Mouse (Mus musculus): Measurements from ENCODE around the gene Sh3pxd2a. TPM values are rescaled to one million over a fixed set of nuclear protein-coding genes. Genes with fewer than 3 reads are reported as not detected.

Sh3pxd2a gene
- polyA plus RNA-seq, 1 experiment from 2014 or later: 7.4 TPM

DNA sequence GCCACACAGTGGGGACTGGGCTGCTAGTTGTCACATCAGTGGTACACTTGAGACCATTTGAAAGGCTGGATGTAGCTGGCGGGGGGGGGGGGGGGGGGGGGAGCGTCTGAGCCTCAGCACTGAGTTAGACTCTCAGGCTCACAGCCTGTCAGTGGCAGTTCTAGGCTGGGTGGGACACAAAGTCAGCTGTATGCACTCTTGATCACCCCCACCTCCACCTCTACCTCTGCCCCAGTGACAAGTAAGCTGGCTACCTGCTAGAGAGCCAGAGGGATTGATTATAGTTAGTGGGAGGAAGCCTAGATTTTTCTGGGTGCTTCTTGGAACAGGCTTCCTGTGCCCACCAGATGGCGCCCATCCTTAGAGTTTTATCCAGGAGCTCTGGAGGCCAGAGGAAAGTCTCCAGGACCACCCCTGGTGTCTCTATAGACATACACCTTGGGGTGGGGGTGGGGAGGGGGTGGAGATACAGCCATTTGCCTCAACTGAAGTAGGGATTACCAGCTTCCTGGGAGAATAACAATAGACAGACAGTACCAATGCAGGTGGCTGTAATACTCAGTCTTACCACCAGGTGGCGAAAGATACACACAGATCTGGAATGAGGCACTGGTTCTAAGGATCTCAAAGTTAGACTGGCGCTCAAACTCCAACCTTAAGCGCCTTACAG, 107.9 kb downstream of the Sh3pxd2a start:
- Histone ChIP-seq H3K9me3 (replicated peaks; ENCODE audit: control insufficient read depth, low read length) (no peaks in the 10 kb centered on the region), H3K27me3 (ENCODE audit: control insufficient read depth, insufficient read depth, low read length) (no peaks in the 10 kb centered on the region), H3K4me3 (ENCODE audit: low read depth, low read length) (no peak overlapping the region), H3K36me3 (replicated peaks; ENCODE audit: control insufficient read depth, insufficient read depth, low read depth, low read length) (no peaks in the 10 kb centered on the region), H3K27ac (replicated peaks; ENCODE audit: low read depth, low read length) (no peak overlapping the region), H3K9ac (replicated peaks; ENCODE audit: low read length) (no peak overlapping the region), H3K4me2 (ENCODE audit: low read depth, low read length) (no peak overlapping the region), H3K4me1 (ENCODE audit: control insufficient read depth, insufficient read depth, low read length) (peaks cover 3% of the 10 kb centered on the region; the same call in 1 of the 2 replicates)
- 9% methylated on average over 4 of the region's 6 CpGs for WGBS
- peak; percentile 86 for DNase-seq (ENCODE audit: low spot score)
- ATAC-seq (replicated peaks; ENCODE audit: insufficient number of reproducible peaks, low FRiP score, low TSS enrichment, low read depth): 0 out of 2 replicates have a peak, but pooled peaks have one; percentile 26

DNA sequence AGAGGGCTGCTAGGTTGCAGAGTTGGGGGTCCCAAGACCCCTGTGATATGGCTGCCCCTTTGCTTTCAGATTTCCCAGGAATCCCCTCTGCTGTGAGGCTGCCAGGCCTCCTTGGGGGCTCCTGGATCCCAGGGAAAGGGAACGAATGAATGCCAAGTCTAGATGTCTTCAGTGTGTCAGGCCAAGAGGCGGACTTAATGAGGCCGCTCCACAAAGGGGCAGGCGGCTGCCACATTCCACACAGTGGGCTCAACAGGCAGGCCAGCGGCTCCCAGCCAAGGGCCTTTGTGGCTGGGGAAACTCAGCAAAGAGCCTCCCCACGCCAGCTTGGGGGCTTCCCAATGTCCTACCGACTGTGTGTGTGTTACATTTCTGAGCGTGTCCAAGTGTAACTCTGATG, 109.7 kb downstream of the Sh3pxd2a start:
- 63% methylated on average over 8 of the region's 8 CpGs for WGBS
- ATAC-seq (replicated peaks; ENCODE audit: insufficient number of reproducible peaks, low FRiP score, low TSS enrichment, low read depth): no peak
- Histone ChIP-seq H3K9ac (replicated peaks; ENCODE audit: low read length) (no peak overlapping the region), H3K4me3 (ENCODE audit: low read depth, low read length) (no peak overlapping the region), H3K4me1 (ENCODE audit: control insufficient read depth, insufficient read depth, low read length) (peaks cover 3% of the 10 kb centered on the region; the same call in 1 of the 2 replicates), H3K4me2 (ENCODE audit: low read depth, low read length) (no peak overlapping the region), H3K27ac (replicated peaks; ENCODE audit: low read depth, low read length) (no peak overlapping the region), H3K9me3 (replicated peaks; ENCODE audit: control insufficient read depth, low read length) (no peaks in the 10 kb centered on the region), H3K27me3 (ENCODE audit: control insufficient read depth, insufficient read depth, low read length) (no peaks in the 10 kb centered on the region), H3K36me3 (replicated peaks; ENCODE audit: control insufficient read depth, insufficient read depth, low read depth, low read length) (no peaks in the 10 kb centered on the region)
- DNase-seq (ENCODE audit: low spot score): no peak

DNA sequence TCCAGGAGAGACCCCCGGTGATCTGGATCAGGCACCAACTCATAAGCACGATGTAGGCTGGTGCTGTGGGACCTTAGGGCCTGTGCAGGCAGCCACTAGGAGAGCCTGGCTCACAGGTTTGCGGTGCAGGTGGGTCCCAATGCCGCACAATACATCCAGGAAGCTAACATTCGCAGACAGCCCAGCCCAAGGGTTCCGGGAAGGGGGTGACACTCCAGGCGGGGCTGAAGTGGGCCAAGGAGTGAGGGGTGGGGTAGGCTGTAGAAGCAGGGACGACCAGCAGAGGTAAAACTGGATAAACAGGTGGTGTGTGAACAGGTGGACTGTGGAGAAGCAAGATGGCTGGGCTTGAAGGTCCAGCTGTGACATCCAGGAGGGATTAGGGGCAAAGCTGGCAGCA, 115.2 kb downstream of the Sh3pxd2a start:
- Histone ChIP-seq H3K9ac (replicated peaks; ENCODE audit: low read length) (no peak overlapping the region), H3K4me3 (ENCODE audit: low read depth, low read length) (no peak overlapping the region), H3K4me1 (ENCODE audit: control insufficient read depth, insufficient read depth, low read length) (no peaks in the 10 kb centered on the region; the same call in 1 of the 2 replicates), H3K27ac (replicated peaks; ENCODE audit: low read depth, low read length) (no peak overlapping the region), H3K9me3 (replicated peaks; ENCODE audit: control insufficient read depth, low read length) (no peaks in the 10 kb centered on the region), H3K27me3 (ENCODE audit: control insufficient read depth, insufficient read depth, low read length) (peaks cover 4% of the 10 kb centered on the region), H3K4me2 (ENCODE audit: low read depth, low read length) (no peak overlapping the region), H3K36me3 (replicated peaks; ENCODE audit: control insufficient read depth, insufficient read depth, low read depth, low read length) (no peaks in the 10 kb centered on the region)
- no peak for DNase-seq (ENCODE audit: low spot score)
- 0 out of 2 replicates have a peak, but pooled peaks have one; percentile 12 for ATAC-seq (replicated peaks; ENCODE audit: insufficient number of reproducible peaks, low FRiP score, low TSS enrichment, low read depth)
- 73% methylated on average over 8 of the region's 8 CpGs for WGBS

DNA sequence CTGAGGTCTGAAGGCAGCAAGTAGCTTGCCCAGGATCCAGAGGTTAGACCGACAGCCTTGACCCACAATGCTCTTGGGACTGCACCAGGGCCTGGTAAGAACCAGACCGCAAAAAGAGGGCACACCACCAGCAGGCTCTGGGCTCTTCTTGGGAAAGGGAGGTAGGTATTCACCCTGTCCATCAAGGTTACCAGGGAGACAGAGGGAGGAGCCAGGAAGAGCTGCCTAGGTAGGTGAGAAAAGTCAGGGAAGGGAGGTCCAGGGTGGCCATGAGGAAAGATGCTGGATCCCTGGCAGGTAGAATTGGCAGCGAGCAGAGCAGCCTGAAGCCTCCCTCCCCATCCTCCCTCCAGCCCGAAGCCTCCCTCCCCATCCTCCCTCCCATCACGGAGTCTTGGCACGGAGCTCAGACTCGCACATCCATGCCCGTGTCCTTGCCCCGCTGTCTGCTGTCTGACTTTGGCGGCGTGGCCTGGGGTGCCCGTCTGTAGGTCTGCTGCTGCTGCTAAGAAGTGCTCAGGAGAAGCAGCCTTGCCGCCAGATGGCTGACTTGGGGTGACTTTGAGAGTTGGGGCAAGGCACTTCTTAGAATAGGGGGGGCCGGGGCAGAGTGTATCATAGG, 115.7 kb downstream of the Sh3pxd2a start:
- H3K27ac ChIP-seq (replicated peaks; ENCODE audit: low read depth, low read length): no peak overlapping the region
- 0 out of 2 replicates have a peak, but pooled peaks have one; percentile 25 for ATAC-seq (replicated peaks; ENCODE audit: insufficient number of reproducible peaks, low FRiP score, low TSS enrichment, low read depth)
- H3K4me3 ChIP-seq (ENCODE audit: low read depth, low read length): no peak overlapping the region
- peaks cover 9% of the 10 kb centered on the region for H3K27me3 ChIP-seq (ENCODE audit: control insufficient read depth, insufficient read depth, low read length)
- H3K36me3 ChIP-seq (replicated peaks; ENCODE audit: control insufficient read depth, insufficient read depth, low read depth, low read length): no peaks in the 10 kb centered on the region
- H3K9me3 ChIP-seq (replicated peaks; ENCODE audit: control insufficient read depth, low read length): no peaks in the 10 kb centered on the region
- H3K4me2 ChIP-seq (ENCODE audit: low read depth, low read length): no peak overlapping the region
- no peak for DNase-seq (ENCODE audit: low spot score)
- no peaks in the 10 kb centered on the region; the same call in 1 of the 2 replicates for H3K4me1 ChIP-seq (ENCODE audit: control insufficient read depth, insufficient read depth, low read length)
- WGBS: 85% methylated on average over 14 of the region's 14 CpGs
- H3K9ac ChIP-seq (replicated peaks; ENCODE audit: low read length): no peak overlapping the region

DNA sequence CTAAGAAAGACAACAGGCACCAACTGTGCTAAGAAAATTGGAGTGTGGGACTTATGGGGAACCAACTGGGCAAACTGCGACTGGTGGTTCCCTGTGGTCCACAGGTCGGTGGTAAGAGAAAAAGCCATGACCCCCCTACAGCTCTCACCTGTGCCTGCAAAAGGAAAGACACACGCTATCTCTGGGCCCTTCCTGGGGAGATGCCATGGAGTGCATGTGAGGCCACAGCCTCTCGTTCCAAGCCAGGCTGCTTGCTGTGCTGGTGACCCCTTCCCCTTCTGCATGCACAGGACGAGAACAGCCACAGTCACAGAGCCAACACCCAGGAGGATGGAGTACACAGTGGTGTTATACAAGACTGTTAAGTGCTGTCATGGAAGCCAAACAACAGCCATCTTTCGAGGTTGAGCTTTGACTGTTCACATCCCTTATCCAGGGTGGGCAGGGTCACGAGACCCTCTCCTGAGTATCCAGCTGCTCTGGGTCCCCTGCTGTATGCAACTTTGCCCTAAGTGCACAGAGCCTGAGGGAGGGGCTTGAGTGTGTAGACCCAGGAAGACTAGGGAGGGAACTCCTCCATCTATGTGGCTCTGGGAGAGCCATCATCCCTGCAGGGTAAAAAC, 117.1 kb downstream of the Sh3pxd2a start:
- Histone ChIP-seq H3K4me3 (ENCODE audit: low read depth, low read length) (no peak overlapping the region), H3K27me3 (ENCODE audit: control insufficient read depth, insufficient read depth, low read length) (peaks cover 14% of the 10 kb centered on the region), H3K36me3 (replicated peaks; ENCODE audit: control insufficient read depth, insufficient read depth, low read depth, low read length) (no peaks in the 10 kb centered on the region), H3K4me2 (ENCODE audit: low read depth, low read length) (no peak overlapping the region), H3K27ac (replicated peaks; ENCODE audit: low read depth, low read length) (no peak overlapping the region), H3K9ac (replicated peaks; ENCODE audit: low read length) (no peak overlapping the region), H3K4me1 (ENCODE audit: control insufficient read depth, insufficient read depth, low read length) (peaks cover 3% of the 10 kb centered on the region), H3K9me3 (replicated peaks; ENCODE audit: control insufficient read depth, low read length) (no peaks in the 10 kb centered on the region)
- WGBS: 70% methylated on average over 7 of the region's 7 CpGs
- no peak for DNase-seq (ENCODE audit: low spot score)
- no peak for ATAC-seq (replicated peaks; ENCODE audit: insufficient number of reproducible peaks, low FRiP score, low TSS enrichment, low read depth)

DNA sequence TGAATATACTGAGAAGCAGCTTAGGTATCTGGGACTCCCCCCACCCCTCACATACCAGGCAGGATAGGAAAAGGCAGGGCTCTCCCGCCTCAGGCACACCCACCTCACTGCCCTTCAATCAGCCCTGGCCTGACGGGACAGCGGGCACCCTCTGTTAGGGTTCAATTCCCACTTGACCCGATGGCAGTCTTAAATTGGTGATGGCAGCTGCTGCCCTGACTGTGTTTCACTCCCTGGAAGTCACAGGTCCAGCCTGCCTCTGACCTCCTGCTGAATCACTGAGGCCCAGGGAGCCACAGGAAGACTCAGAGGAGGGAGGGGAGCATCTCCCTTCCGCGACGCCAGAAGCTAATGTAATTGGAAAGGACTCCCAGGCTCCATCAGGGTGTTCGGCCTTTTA, 117.6 kb downstream of the Sh3pxd2a start:
- peaks cover 3% of the 10 kb centered on the region for H3K4me1 ChIP-seq (ENCODE audit: control insufficient read depth, insufficient read depth, low read length)
- peaks cover 14% of the 10 kb centered on the region for H3K27me3 ChIP-seq (ENCODE audit: control insufficient read depth, insufficient read depth, low read length)
- no peak overlapping the region for H3K9ac ChIP-seq (replicated peaks; ENCODE audit: low read length)
- H3K9me3 ChIP-seq (replicated peaks; ENCODE audit: control insufficient read depth, low read length): no peaks in the 10 kb centered on the region
- H3K4me3 ChIP-seq (ENCODE audit: low read depth, low read length): no peak overlapping the region
- H3K36me3 ChIP-seq (replicated peaks; ENCODE audit: control insufficient read depth, insufficient read depth, low read depth, low read length): no peaks in the 10 kb centered on the region
- WGBS: 46% methylated on average over 8 of the region's 8 CpGs
- H3K27ac ChIP-seq (replicated peaks; ENCODE audit: low read depth, low read length): no peak overlapping the region
- ATAC-seq (replicated peaks; ENCODE audit: insufficient number of reproducible peaks, low FRiP score, low TSS enrichment, low read depth) (no peak), DNase-seq (ENCODE audit: low spot score) (no peak)
- H3K4me2 ChIP-seq (ENCODE audit: low read depth, low read length): no peak overlapping the region

DNA sequence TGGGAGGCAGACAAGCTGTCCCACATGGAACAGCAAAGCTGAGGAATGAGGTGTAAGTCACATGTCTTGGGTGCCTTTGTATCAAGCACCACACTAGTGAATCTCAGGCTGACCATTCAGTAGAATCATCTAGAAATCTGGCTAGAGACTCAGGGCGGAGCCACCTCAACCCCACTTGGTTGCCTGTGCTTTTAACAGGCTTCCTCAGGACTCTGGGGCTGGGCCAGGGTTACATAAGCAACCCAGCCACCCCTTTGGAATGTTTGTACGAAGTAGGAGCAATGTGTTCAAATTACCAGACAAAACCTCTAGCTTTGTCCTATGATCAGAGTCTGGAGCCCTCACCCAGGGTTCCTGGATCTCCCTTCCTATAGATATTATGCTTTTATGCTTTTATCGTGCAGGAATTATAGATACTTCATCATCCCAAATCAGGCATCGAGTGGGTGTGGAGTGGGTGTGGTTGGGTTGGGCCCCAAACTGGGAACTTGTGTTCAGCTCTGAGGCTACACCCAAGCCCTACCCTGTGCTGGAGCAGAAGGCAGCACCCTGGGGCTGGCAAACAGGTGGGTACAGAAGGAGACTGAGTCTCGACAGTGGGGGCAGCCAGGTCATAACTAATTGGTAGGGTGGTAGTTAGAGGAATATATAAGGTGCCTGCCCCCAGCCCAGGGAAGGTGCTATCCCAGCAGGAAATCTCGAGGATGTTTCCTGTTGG, 118.2 kb downstream of the Sh3pxd2a start:
- H3K4me1 ChIP-seq (ENCODE audit: control insufficient read depth, insufficient read depth, low read length): peaks cover 3% of the 10 kb centered on the region
- no peak overlapping the region for H3K4me3 ChIP-seq (ENCODE audit: low read depth, low read length)
- H3K36me3 ChIP-seq (replicated peaks; ENCODE audit: control insufficient read depth, insufficient read depth, low read depth, low read length): no peaks in the 10 kb centered on the region
- H3K4me2 ChIP-seq (ENCODE audit: low read depth, low read length): no peak overlapping the region
- H3K27me3 ChIP-seq (ENCODE audit: control insufficient read depth, insufficient read depth, low read length): peaks cover 14% of the 10 kb centered on the region
- ATAC-seq (replicated peaks; ENCODE audit: insufficient number of reproducible peaks, low FRiP score, low TSS enrichment, low read depth) (no peak), DNase-seq (ENCODE audit: low spot score) (no peak)
- H3K9ac ChIP-seq (replicated peaks; ENCODE audit: low read length): no peak overlapping the region
- H3K9me3 ChIP-seq (replicated peaks; ENCODE audit: control insufficient read depth, low read length): no peaks in the 10 kb centered on the region
- WGBS: 75% methylated on average over 6 of the region's 6 CpGs
- H3K27ac ChIP-seq (replicated peaks; ENCODE audit: low read depth, low read length): no peak overlapping the region

All from embryonic facial prominence, embryonic 11.5 days (tissue).